Mouse (Mus musculus): Measurements from ENCODE around the gene Fgf11. TPM values are rescaled to one million over a fixed set of nuclear protein-coding genes. Genes with fewer than 3 reads are reported as not detected.

Gene Fgf11
- total RNA-seq, 2 experiments from 2014 or later = not detected

- ATAC-seq (ENCODE audit: poor library complexity, severe bottlenecking) = no peak
Measured at GRCm38 (mm10) chr11:69818365-69818764, 16.7 kb upstream of the Fgf11 start, which contains the start of gene Spem2. Gene Spem2 (minus strand): TSS chr11:69818465.

GRCm38 (mm10) chr11:69816520-69816919 is 14.9 kb upstream of the Fgf11 start:
- ATAC-seq (ENCODE audit: poor library complexity, severe bottlenecking) = no peak

GRCm38 (mm10) chr11:69815155-69815554 is 13.5 kb upstream of the Fgf11 start, which contains the start of gene Gm39566:
Gene Gm39566 (minus strand): TSS chr11:69815298.
- no peak for ATAC-seq (ENCODE audit: poor library complexity, severe bottlenecking)

- ATAC-seq (ENCODE audit: poor library complexity, severe bottlenecking) = no peak
Measured at GRCm38 (mm10) chr11:69810280-69810679, 8.6 kb upstream of the Fgf11 start.

- ATAC-seq (ENCODE audit: poor library complexity, severe bottlenecking) = no peak
Measured at GRCm38 (mm10) chr11:69807641-69808040, 6.0 kb upstream of the Fgf11 start.

GRCm38 (mm10) chr11:69806378-69806777 is 4.7 kb upstream of the Fgf11 start:
- no peak for ATAC-seq (ENCODE audit: poor library complexity, severe bottlenecking)

- no peak for ATAC-seq (ENCODE audit: poor library complexity, severe bottlenecking)
Measured at GRCm38 (mm10) chr11:69804972-69805909, 3.6 kb upstream of the Fgf11 start, which contains the start of gene Tmem102. Gene Tmem102 (minus strand): TSS chr11:69805624.

- ATAC-seq (ENCODE audit: poor library complexity, severe bottlenecking) = no peak
Measured at GRCm38 (mm10) chr11:69804652-69804940, 2.9 kb upstream of the Fgf11 start.

GRCm38 (mm10) chr11:69803786-69804651 is 2.4 kb upstream of the Fgf11 start:
- ATAC-seq (ENCODE audit: poor library complexity, severe bottlenecking) = peak; percentile 83

- ATAC-seq (ENCODE audit: poor library complexity, severe bottlenecking) = peak; percentile 7; the same call in 1 of the 2 replicates
Measured at GRCm38 (mm10) chr11:69803328-69803727, 1.7 kb upstream of the Fgf11 start.

- peak; percentile 51 for ATAC-seq (ENCODE audit: poor library complexity, severe bottlenecking)
Measured at GRCm38 (mm10) chr11:69802648-69803105, 1.0 kb upstream of the Fgf11 start.

GRCm38 (mm10) chr11:69800392-69801197 is 1.1 kb downstream of the Fgf11 start:
- ATAC-seq (ENCODE audit: poor library complexity, severe bottlenecking) = no peak

- no peak for ATAC-seq (ENCODE audit: poor library complexity, severe bottlenecking)
Measured at GRCm38 (mm10) chr11:69800138-69800391, 1.6 kb downstream of the Fgf11 start.

GRCm38 (mm10) chr11:69799394-69800137 is 2.1 kb downstream of the Fgf11 start:
- no peak for ATAC-seq (ENCODE audit: poor library complexity, severe bottlenecking)

GRCm38 (mm10) chr11:69797924-69798323 is 3.7 kb downstream of the Fgf11 start:
- no peak for ATAC-seq (ENCODE audit: poor library complexity, severe bottlenecking)

GRCm38 (mm10) chr11:69795983-69796435 is 5.6 kb downstream of the Fgf11 start:
- ATAC-seq (ENCODE audit: poor library complexity, severe bottlenecking) = no peak

GRCm38 (mm10) chr11:69795168-69795982 is 6.3 kb downstream of the Fgf11 start, which contains the start of gene Chrnb1:
Gene Chrnb1 (minus strand): TSS chr11:69795943.
- peak; percentile 98 for ATAC-seq (ENCODE audit: poor library complexity, severe bottlenecking)

- ATAC-seq (ENCODE audit: poor library complexity, severe bottlenecking) = no peak
Measured at GRCm38 (mm10) chr11:69793429-69793828, 8.2 kb downstream of the Fgf11 start.

GRCm38 (mm10) chr11:69791420-69791819 is 10.2 kb downstream of the Fgf11 start:
- no peak for ATAC-seq (ENCODE audit: poor library complexity, severe bottlenecking)
